Mouse (Mus musculus): ENCODE measurements around the gene H3f3a. TPM values are rescaled to one million over a fixed set of nuclear protein-coding genes. Genes with fewer than 3 reads are reported as not detected.

Gene H3f3a
- polyA plus RNA-seq, 1 experiment from 2014 or later = 4,178 TPM

DNA sequence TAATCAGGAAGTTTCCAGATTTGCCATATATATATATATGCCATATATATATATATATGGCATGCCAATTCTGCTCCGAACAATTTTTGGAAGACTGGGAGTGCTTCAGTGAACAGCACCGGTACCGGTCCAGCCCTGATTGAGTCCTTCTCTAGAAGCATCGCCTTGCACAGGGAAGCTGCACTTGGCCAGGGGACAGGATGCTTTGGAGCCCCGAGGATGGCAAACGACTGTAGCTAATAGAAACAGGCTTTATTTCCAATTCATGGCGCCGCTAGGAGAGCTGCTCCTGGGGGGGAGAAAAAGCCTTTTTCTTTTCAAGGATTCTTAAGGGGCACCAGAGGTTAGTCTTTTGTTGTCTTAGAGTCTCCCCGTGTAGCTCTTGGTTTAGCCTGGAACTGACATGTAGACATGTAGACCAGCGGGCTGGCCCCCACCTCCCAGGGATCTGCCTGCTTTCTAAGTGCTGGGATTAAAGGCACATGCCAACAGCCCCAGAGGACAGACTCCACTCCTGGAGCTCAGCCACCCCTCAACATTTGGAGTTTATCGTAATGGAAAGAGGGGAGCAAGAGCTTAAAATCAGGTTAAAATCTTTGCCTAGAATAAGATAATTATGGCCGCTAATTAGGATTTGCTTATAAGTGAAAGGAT is 1.8 kb upstream of the H3f3a start:
- no peak for ATAC-seq
- peak overlapping the region; percentile 55 for H3K27ac ChIP-seq
- peak overlapping the region; percentile 9; the same call in 1 of the 2 replicates for H3K4me3 ChIP-seq (replicated peaks)
- peaks cover 27% of the 10 kb centered on the region for H3K4me1 ChIP-seq (replicated peaks)
- H3K9ac ChIP-seq (replicated peaks) = peak overlapping the region; percentile 40
- H3K4me2 ChIP-seq (replicated peaks) = peak overlapping the region; percentile 34
- peaks cover 4% of the 10 kb centered on the region for H3K36me3 ChIP-seq
- H3K27me3 ChIP-seq = no peaks in the 10 kb centered on the region
- 29% methylated on average over 12 of the region's 12 CpGs for WGBS
- no peaks in the 10 kb centered on the region for H3K9me3 ChIP-seq

DNA sequence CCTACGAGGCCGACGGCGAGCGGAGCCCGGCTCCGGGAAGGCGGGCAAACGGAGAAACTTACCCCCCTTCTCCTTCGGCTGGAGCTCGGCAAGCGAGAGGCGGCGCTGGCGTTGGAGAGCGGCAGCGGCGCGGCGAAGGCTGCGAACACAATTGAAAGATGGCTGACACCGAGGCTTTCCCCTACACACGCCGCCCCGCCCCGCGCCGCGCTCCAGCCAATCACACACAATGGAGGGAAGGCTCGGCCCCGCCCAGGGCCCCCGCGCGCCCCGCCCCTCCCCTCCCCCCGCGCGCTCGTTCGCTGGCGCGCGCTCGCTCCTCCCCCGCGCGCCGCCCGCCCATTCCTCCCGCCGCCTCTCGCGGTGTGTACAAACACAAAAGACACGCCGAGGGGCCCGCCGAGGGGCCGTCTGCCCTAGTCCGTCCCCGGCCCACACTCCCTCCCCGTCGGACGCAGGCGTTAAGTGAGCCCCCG is 296 bp downstream of the H3f3a start:
- WGBS = 0% methylated on average over 26 of the region's 65 CpGs
- Histone ChIP-seq H3K4me2 (replicated peaks) (peak overlapping the region; percentile 70), H3K4me1 (replicated peaks) (peaks cover 45% of the 10 kb centered on the region), H3K36me3 (peaks cover 19% of the 10 kb centered on the region), H3K4me3 (replicated peaks) (peak overlapping the region; percentile 99), H3K9ac (replicated peaks) (peak overlapping the region; percentile 100), H3K27me3 (no peaks in the 10 kb centered on the region), H3K27ac (peak overlapping the region; percentile 100), H3K9me3 (no peaks in the 10 kb centered on the region)
- ATAC-seq = peak; percentile 95

DNA sequence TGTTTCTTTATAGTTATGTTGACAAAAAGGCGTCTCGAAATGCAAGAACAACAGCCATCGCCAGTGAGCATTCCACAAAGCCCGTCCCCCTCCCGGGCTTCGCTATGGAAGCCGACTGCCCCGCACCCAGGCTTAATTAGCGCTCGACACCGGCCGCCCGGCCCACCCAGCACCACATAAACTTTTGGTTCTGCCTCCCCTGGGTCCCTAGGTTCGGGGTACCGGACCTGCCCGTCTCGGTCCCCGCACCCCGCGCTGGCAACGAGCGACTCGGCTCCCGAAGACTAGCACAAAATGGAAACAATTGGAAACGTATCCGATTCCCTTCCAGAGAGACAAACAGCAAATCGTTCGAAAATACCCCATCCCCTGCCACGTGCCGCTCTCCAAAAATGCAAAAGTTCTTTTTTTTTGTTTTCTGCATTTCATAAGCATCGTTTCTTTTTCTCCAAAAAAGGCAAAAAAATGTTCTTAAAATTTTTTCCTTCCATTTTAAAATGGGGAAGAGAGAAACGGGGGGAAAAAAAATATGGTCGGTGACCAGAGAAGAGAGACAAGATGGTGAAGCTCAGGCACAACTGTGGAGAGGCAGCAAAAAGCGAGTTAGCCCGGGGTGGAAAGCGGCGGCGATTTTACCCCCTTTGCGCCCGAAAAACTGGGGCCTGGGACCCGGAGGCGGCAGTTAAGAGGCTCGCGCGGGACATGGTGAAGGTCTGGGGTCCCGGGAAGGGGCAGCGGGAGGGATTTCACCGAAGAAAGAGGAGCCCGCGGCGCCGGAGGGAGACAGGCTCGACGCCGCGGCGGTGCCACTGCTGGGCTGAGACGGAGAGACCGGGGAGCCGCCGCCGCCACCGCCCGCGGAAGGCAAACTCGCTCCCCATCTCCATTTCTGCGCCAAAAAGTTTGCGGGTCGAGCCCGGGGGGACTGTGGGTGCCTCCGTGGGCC is 1.0 kb downstream of the H3f3a start:
- WGBS = under 1% methylated on average over 71 of the region's 71 CpGs
- no peaks in the 10 kb centered on the region for H3K9me3 ChIP-seq
- no peaks in the 10 kb centered on the region for H3K27me3 ChIP-seq
- peak overlapping the region; percentile 100 for H3K27ac ChIP-seq
- ATAC-seq = peak; percentile 41
- H3K4me2 ChIP-seq (replicated peaks) = peak overlapping the region; percentile 44
- peak overlapping the region; percentile 99 for H3K4me3 ChIP-seq (replicated peaks)
- H3K4me1 ChIP-seq (replicated peaks) = peaks cover 50% of the 10 kb centered on the region
- H3K9ac ChIP-seq (replicated peaks) = peak overlapping the region; percentile 100
- peaks cover 25% of the 10 kb centered on the region for H3K36me3 ChIP-seq

DNA sequence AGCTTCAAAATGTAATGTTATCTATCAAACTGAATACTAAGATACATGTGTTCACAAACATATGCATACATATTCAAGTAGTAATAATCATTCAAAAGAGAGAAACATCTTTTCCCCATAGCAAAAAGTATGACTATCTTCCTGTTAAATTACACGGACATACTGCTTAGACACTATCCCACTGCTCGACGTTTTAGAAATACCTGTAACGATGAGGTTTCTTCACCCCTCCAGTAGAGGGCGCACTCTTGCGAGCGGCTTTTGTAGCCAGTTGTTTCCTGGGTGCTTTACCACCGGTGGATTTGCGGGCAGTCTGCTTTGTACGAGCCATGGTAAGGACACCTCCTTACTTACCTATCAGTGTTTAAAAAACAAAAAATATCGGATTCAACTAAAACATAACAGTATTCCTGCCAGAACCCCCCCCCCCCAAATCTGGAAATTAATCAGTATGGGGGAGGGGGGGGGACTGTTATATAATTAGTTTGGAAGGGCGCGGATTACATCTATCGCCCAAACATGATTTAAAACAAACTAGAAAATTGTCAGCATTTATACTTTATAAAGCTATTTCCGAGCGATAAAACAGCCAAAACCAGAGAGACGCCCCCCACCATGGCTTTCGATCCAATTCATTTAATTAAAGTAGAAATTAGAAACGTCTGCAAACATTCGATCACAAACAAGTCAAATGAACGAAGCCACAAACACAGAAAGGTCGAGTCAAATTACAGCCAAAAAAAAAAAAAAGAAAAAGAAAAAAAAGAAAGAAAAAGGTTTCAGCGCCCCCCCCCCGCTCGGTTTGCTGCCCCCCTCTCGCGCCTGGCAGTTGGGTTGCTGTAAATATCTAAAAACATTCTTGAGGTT is 1.9 kb downstream of the H3f3a start:
- peak overlapping the region; percentile 99 for H3K4me3 ChIP-seq (replicated peaks)
- peak overlapping the region; percentile 100 for H3K27ac ChIP-seq
- peak overlapping the region; percentile 100 for H3K9ac ChIP-seq (replicated peaks)
- peak overlapping the region; percentile 44 for H3K4me2 ChIP-seq (replicated peaks)
- no peaks in the 10 kb centered on the region for H3K27me3 ChIP-seq
- H3K9me3 ChIP-seq = no peaks in the 10 kb centered on the region
- ATAC-seq = no peak
- peaks cover 34% of the 10 kb centered on the region for H3K36me3 ChIP-seq
- 4% methylated on average over 27 of the region's 27 CpGs for WGBS
- H3K4me1 ChIP-seq (replicated peaks) = peaks cover 59% of the 10 kb centered on the region

GRCm38 (mm10) chr1:180810976-180811375 is 2.8 kb downstream of the H3f3a start:
- no peaks in the 10 kb centered on the region for H3K27me3 ChIP-seq
- H3K36me3 ChIP-seq = peaks cover 43% of the 10 kb centered on the region
- no peak for ATAC-seq
- H3K9ac ChIP-seq (replicated peaks) = 0 out of 2 replicates have a peak overlapping the region, but pooled peaks have one; percentile 52
- H3K4me1 ChIP-seq (replicated peaks) = peaks cover 63% of the 10 kb centered on the region
- 74% methylated on average over 7 of the region's 7 CpGs for whole genome bisulfite sequencing
- no peak overlapping the region for H3K27ac ChIP-seq
- peak overlapping the region; percentile 60 for H3K4me2 ChIP-seq (replicated peaks)
- no peaks in the 10 kb centered on the region for H3K9me3 ChIP-seq
- H3K4me3 ChIP-seq (replicated peaks) = peak overlapping the region; percentile 99

DNA sequence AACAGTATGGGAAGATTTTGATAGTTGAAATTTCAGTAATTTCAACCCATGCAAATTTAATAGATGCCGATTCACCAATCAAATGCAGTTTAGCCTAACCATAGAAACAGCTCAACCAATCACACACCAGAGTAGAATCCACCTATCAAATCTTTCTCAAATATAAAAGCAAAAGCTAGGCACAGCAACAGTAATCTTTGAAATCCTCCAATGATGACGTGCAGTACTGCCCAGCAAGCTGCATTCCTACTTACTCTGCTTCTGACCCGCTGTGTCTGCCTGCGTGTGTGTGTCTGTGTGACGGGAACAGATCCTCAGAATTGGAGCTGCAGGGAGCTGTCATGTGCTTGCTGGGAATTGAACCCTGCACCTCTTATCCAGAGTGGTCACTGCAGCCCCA is 4.9 kb downstream of the H3f3a start:
- Histone ChIP-seq H3K27me3 (no peaks in the 10 kb centered on the region), H3K9me3 (no peaks in the 10 kb centered on the region), H3K9ac (replicated peaks) (no peak overlapping the region), H3K4me2 (replicated peaks) (peak overlapping the region; percentile 22; the same call in 1 of the 2 replicates), H3K4me3 (replicated peaks) (peak overlapping the region; percentile 12; the same call in 1 of the 2 replicates), H3K4me1 (replicated peaks) (peaks cover 49% of the 10 kb centered on the region), H3K27ac (no peak overlapping the region; the same call in 1 of the 2 replicates), H3K36me3 (peaks cover 64% of the 10 kb centered on the region)
- ATAC-seq = no peak
- WGBS = 78% methylated on average over 5 of the region's 5 CpGs

DNA sequence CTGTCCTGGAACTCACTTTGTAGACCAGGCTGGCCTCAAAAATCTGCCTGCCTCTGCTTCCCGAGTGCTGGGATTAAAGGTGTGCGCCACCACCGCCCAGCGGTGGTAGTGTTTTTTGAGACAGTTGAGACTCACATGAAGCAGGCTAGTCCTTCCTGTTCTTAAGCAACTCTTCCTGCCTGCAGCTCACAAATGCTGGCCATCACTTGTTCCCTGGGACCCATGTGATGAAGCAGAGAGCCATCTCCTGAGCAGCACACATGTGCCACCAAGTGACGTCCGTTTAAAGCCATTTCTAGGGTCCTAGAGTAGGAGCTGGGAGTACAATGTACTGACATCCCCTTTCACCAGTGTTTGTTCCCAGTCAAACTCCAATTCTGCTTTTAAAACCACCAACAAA is 9.9 kb downstream of the H3f3a start:
- whole genome bisulfite sequencing = 93% methylated on average over 6 of the region's 6 CpGs
- no peaks in the 10 kb centered on the region for H3K27me3 ChIP-seq

GRCm38 (mm10) chr1:180801466-180801994 is 12.2 kb downstream of the H3f3a start:
- peaks cover 62% of the 10 kb centered on the region for H3K36me3 ChIP-seq
- no peak overlapping the region for H3K4me3 ChIP-seq (replicated peaks)
- no peak overlapping the region for H3K4me2 ChIP-seq (replicated peaks)
- H3K9ac ChIP-seq (replicated peaks) = no peak overlapping the region
- 0 out of 2 replicates have a peak, but pooled peaks have one; percentile 44 for ATAC-seq
- no peaks in the 10 kb centered on the region for H3K27me3 ChIP-seq
- H3K27ac ChIP-seq = no peak overlapping the region
- 88% methylated on average over 3 of the region's 3 CpGs for WGBS
- no peaks in the 10 kb centered on the region for H3K9me3 ChIP-seq
- H3K4me1 ChIP-seq (replicated peaks) = peaks cover 7% of the 10 kb centered on the region; the same call in 1 of the 2 replicates

More for the DNA sequence above, 9.9 kb downstream of the H3f3a start:
- no peaks in the 10 kb centered on the region for H3K9me3 ChIP-seq
- no peak for ATAC-seq
- H3K4me1 ChIP-seq (replicated peaks) = peaks cover 27% of the 10 kb centered on the region
- H3K9ac ChIP-seq (replicated peaks) = no peak overlapping the region
- H3K4me3 ChIP-seq (replicated peaks) = no peak overlapping the region
- H3K27ac ChIP-seq = no peak overlapping the region
- H3K36me3 ChIP-seq = peaks cover 82% of the 10 kb centered on the region
- no peak overlapping the region for H3K4me2 ChIP-seq (replicated peaks)

DNA sequence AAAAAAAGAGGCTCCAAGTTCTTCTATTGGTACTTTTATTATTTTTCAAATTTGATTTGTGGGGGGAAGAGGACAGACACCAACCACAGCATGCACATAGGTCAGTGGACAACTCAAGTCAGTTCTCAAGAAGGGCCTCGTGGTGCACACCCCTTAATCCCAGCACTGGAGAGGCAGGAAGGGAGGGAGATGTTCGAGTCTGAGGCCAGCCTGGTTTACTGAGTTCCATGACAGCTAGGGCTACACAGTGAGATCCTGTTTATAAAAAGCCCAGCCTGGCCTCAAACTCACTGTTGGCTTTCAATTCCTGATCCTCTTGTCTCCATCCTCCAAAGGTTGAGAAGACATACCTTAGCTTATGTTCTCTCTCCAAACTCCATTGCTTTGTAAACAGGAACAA is 12.9 kb downstream of the H3f3a start:
- no peak overlapping the region for H3K4me2 ChIP-seq (replicated peaks)
- WGBS = 58% methylated on average over 2 of the region's 2 CpGs

GRCm38 (mm10) chr1:180800022-180800421 is 13.7 kb downstream of the H3f3a start:
- no peaks in the 10 kb centered on the region for H3K4me1 ChIP-seq (replicated peaks)
- H3K27ac ChIP-seq = no peak overlapping the region
- ATAC-seq = no peak
- peaks cover 47% of the 10 kb centered on the region for H3K36me3 ChIP-seq
- H3K9ac ChIP-seq (replicated peaks) = no peak overlapping the region
- H3K4me3 ChIP-seq (replicated peaks) = no peak overlapping the region
- no peaks in the 10 kb centered on the region for H3K27me3 ChIP-seq
- H3K9me3 ChIP-seq = no peaks in the 10 kb centered on the region
- no peak overlapping the region for H3K4me2 ChIP-seq (replicated peaks)
- WGBS = 90% methylated on average over 5 of the region's 5 CpGs

More for the DNA sequence above, 12.9 kb downstream of the H3f3a start:
- H3K27me3 ChIP-seq = no peaks in the 10 kb centered on the region
- no peaks in the 10 kb centered on the region for H3K9me3 ChIP-seq
- H3K4me1 ChIP-seq (replicated peaks) = peaks cover 4% of the 10 kb centered on the region; the same call in 1 of the 2 replicates
- no peak overlapping the region for H3K4me3 ChIP-seq (replicated peaks)
- H3K9ac ChIP-seq (replicated peaks) = no peak overlapping the region
- H3K27ac ChIP-seq = no peak overlapping the region
- peaks cover 55% of the 10 kb centered on the region for H3K36me3 ChIP-seq
- ATAC-seq = no peak

- H3K4me1 ChIP-seq (replicated peaks) = peaks cover 3% of the 10 kb centered on the region
- H3K9ac ChIP-seq (replicated peaks) = no peak overlapping the region
- H3K36me3 ChIP-seq = peaks cover 39% of the 10 kb centered on the region
- no peaks in the 10 kb centered on the region for H3K27me3 ChIP-seq
- no peaks in the 10 kb centered on the region for H3K9me3 ChIP-seq
- H3K4me3 ChIP-seq (replicated peaks) = no peak overlapping the region
- no peak for ATAC-seq
- 88% methylated on average over 5 of the region's 5 CpGs for WGBS
- no peak overlapping the region for H3K4me2 ChIP-seq (replicated peaks)
- no peak overlapping the region for H3K27ac ChIP-seq
Observed at GRCm38 (mm10) chr1:180799253-180799652, 14.5 kb downstream of the H3f3a start.
